Mouse (Mus musculus) ES-E14 (cell line): ENCODE results near the gene Cnpy1.

Experiments used
- CHD2 ChIP-seq: IDR thresholded peaks from 2 replicates; pipeline ENCODE4 v1.6.1; 2014; ENCODE audit warnings: mild to moderate bottlenecking, low read depth, low read length, inconsistent platforms
- HCFC1 ChIP-seq: IDR thresholded peaks from 2 replicates; pipeline ENCODE4 v1.6.1; 2012; ENCODE audit warnings: low read length, inconsistent platforms, borderline replicate concordance; ENCODE audit not compliant: insufficient read depth
- ZNF384 ChIP-seq: IDR thresholded peaks from 2 replicates; pipeline ENCODE4 v1.6.1; 2012; ENCODE audit warnings: low read depth, low read length, inconsistent platforms

GRCm38 (mm10) chr5:28237055-28237454, 8.6 kb downstream of the Cnpy1 start:
- TF ChIP-seq CHD2, result no peak
- no peak for TF ChIP-seq HCFC1
- no peak for TF ChIP-seq ZNF384
